Mouse (Mus musculus): ENCODE results near the gene Sec63. TPM values are rescaled to one million over a fixed set of nuclear protein-coding genes. Genes with fewer than 3 reads are reported as not detected.
A peak's percentile ranks its signal among the peaks of the same experiment; 100 is the strongest.

Gene Sec63
- polyA plus RNA-seq (2016; fragmentation: Nextera tagmentation; extraction: Ambion mirVana): 13.1 TPM in 2 replicates

- H3K9ac ChIP-seq: peak within 1 kb of the TSS; percentile 93
- under 1% methylated on average over 47 of the region's 81 CpGs for WGBS (ENCODE audit: insufficient replicate concordance)
- H3K27me3 ChIP-seq (replicated peaks): no peaks in the 10 kb centered on the region
- H3K36me3 ChIP-seq: no peaks in the 10 kb centered on the region
- peak within 1 kb of the TSS; percentile 82 for H3K4me2 ChIP-seq
- peak within 1 kb of the TSS; percentile 98 for H3K4me3 ChIP-seq
- no peaks in the 10 kb centered on the region for H3K9me3 ChIP-seq (replicated peaks)
- H3K27ac ChIP-seq: peak within 1 kb of the TSS; percentile 82
- peaks cover 45% of the 10 kb centered on the region for H3K4me1 ChIP-seq
- ATAC-seq: peak; percentile 94
Measured at GRCm38 (mm10) chr10:42760999-42761900, at the start of gene Sec63. Gene Sec63 (plus strand): TSS chr10:42761496.

GRCm38 (mm10) chr10:42714676-42715075 lies 46.6 kb upstream of the Sec63 start:
- WGBS (ENCODE audit: insufficient replicate concordance): 23% methylated on average over 9 of the region's 9 CpGs
- H3K9me3 ChIP-seq (replicated peaks): no peaks in the 10 kb centered on the region
- no peak overlapping the region for H3K9ac ChIP-seq
- no peak for ATAC-seq
- no peak overlapping the region for H3K4me2 ChIP-seq
- peaks cover 45% of the 10 kb centered on the region for H3K27me3 ChIP-seq (replicated peaks)
- no peaks in the 10 kb centered on the region for H3K36me3 ChIP-seq
- H3K4me3 ChIP-seq: no peak overlapping the region
- peaks cover 6% of the 10 kb centered on the region for H3K4me1 ChIP-seq
- no peak overlapping the region for H3K27ac ChIP-seq

GRCm38 (mm10) chr10:42715366-42716035 lies 45.8 kb upstream of the Sec63 start:
- Histone ChIP-seq H3K27ac (no peak overlapping the region), H3K4me3 (0 out of 2 replicates have a peak overlapping the region, but pooled peaks have one; percentile 9), H3K4me1 (peaks cover 6% of the 10 kb centered on the region), H3K4me2 (peak overlapping the region; percentile 41), H3K36me3 (no peaks in the 10 kb centered on the region), H3K9ac (no peak overlapping the region), H3K27me3 (replicated peaks) (peaks cover 45% of the 10 kb centered on the region), H3K9me3 (replicated peaks) (no peaks in the 10 kb centered on the region)
- WGBS (ENCODE audit: insufficient replicate concordance): 24% methylated on average over 19 of the region's 19 CpGs
- ATAC-seq: no peak

GRCm38 (mm10) chr10:42722116-42722515 lies 39.2 kb upstream of the Sec63 start:
- Histone ChIP-seq H3K4me1 (no peaks in the 10 kb centered on the region), H3K9me3 (replicated peaks) (no peaks in the 10 kb centered on the region), H3K27me3 (replicated peaks) (peaks cover 11% of the 10 kb centered on the region), H3K4me2 (no peak overlapping the region), H3K4me3 (no peak overlapping the region), H3K36me3 (no peaks in the 10 kb centered on the region), H3K9ac (no peak overlapping the region), H3K27ac (no peak overlapping the region)
- 72% methylated on average over 5 of the region's 5 CpGs for WGBS (ENCODE audit: insufficient replicate concordance)
- ATAC-seq: no peak

- Histone ChIP-seq H3K27ac (no peak overlapping the region), H3K27me3 (replicated peaks) (0 out of 2 replicates have a peak, but pooled peaks cover 9% of the 10 kb centered on the region), H3K36me3 (no peaks in the 10 kb centered on the region), H3K9ac (no peak overlapping the region), H3K9me3 (replicated peaks) (no peaks in the 10 kb centered on the region), H3K4me3 (no peak overlapping the region), H3K4me1 (no peaks in the 10 kb centered on the region), H3K4me2 (no peak overlapping the region)
- 71% methylated on average over 13 of the region's 13 CpGs for WGBS (ENCODE audit: insufficient replicate concordance)
- ATAC-seq: no peak
Measured at GRCm38 (mm10) chr10:42723275-42724232, 37.7 kb upstream of the Sec63 start.

- Histone ChIP-seq H3K36me3 (no peaks in the 10 kb centered on the region), H3K27me3 (replicated peaks) (0 out of 2 replicates have a peak, but pooled peaks cover 7% of the 10 kb centered on the region), H3K4me2 (no peak overlapping the region), H3K4me1 (no peaks in the 10 kb centered on the region), H3K9me3 (replicated peaks) (no peaks in the 10 kb centered on the region), H3K27ac (no peak overlapping the region), H3K9ac (no peak overlapping the region), H3K4me3 (no peak overlapping the region)
- ATAC-seq: no peak
- 68% methylated on average over 2 of the region's 2 CpGs for WGBS (ENCODE audit: insufficient replicate concordance)
Measured at GRCm38 (mm10) chr10:42729607-42730006, 31.7 kb upstream of the Sec63 start.

GRCm38 (mm10) chr10:42734546-42735060 lies 26.7 kb upstream of the Sec63 start:
- no peak overlapping the region for H3K4me2 ChIP-seq
- no peaks in the 10 kb centered on the region for H3K36me3 ChIP-seq
- no peaks in the 10 kb centered on the region for H3K27me3 ChIP-seq (replicated peaks)
- H3K4me3 ChIP-seq: no peak overlapping the region
- H3K4me1 ChIP-seq: no peaks in the 10 kb centered on the region
- H3K9ac ChIP-seq: no peak overlapping the region
- 48% methylated on average over 5 of the region's 5 CpGs for WGBS (ENCODE audit: insufficient replicate concordance)
- H3K27ac ChIP-seq: no peak overlapping the region
- H3K9me3 ChIP-seq (replicated peaks): no peaks in the 10 kb centered on the region
- ATAC-seq: no peak

GRCm38 (mm10) chr10:42751813-42752212 lies 9.5 kb upstream of the Sec63 start:
- H3K36me3 ChIP-seq: no peaks in the 10 kb centered on the region
- no peak overlapping the region for H3K4me3 ChIP-seq
- 58% methylated on average over 10 of the region's 10 CpGs for WGBS (ENCODE audit: insufficient replicate concordance)
- no peak overlapping the region for H3K27ac ChIP-seq
- no peaks in the 10 kb centered on the region for H3K4me1 ChIP-seq
- peaks cover 5% of the 10 kb centered on the region; the same call in 1 of the 2 replicates for H3K27me3 ChIP-seq (replicated peaks)
- no peak overlapping the region for H3K4me2 ChIP-seq
- no peaks in the 10 kb centered on the region for H3K9me3 ChIP-seq (replicated peaks)
- ATAC-seq: no peak
- H3K9ac ChIP-seq: no peak overlapping the region

- no peaks in the 10 kb centered on the region for H3K4me1 ChIP-seq
- no peak overlapping the region for H3K27ac ChIP-seq
- H3K9me3 ChIP-seq (replicated peaks): no peaks in the 10 kb centered on the region
- ATAC-seq: no peak
- no peak overlapping the region for H3K9ac ChIP-seq
- no peaks in the 10 kb centered on the region for H3K36me3 ChIP-seq
- peaks cover 5% of the 10 kb centered on the region; the same call in 1 of the 2 replicates for H3K27me3 ChIP-seq (replicated peaks)
- WGBS (ENCODE audit: insufficient replicate concordance): 55% methylated on average over 2 of the region's 2 CpGs
- no peak overlapping the region for H3K4me2 ChIP-seq
- no peak overlapping the region for H3K4me3 ChIP-seq
Measured at GRCm38 (mm10) chr10:42754341-42754740, 7.0 kb upstream of the Sec63 start.

GRCm38 (mm10) chr10:42759741-42760140 lies 1.6 kb upstream of the Sec63 start:
- no peak overlapping the region for H3K27ac ChIP-seq

GRCm38 (mm10) chr10:42760329-42760728 lies 967 bp upstream of the Sec63 start:
- peaks cover 5% of the 10 kb centered on the region; the same call in 1 of the 2 replicates for H3K27me3 ChIP-seq (replicated peaks)
- H3K36me3 ChIP-seq: no peaks in the 10 kb centered on the region
- H3K9ac ChIP-seq: no peak overlapping the region
- H3K4me3 ChIP-seq: peak overlapping the region; percentile 98; the same call in 1 of the 2 replicates
- peaks cover 40% of the 10 kb centered on the region for H3K4me1 ChIP-seq
- no peaks in the 10 kb centered on the region for H3K9me3 ChIP-seq (replicated peaks)
- H3K4me2 ChIP-seq: peak overlapping the region; percentile 82
- no peak overlapping the region for H3K27ac ChIP-seq
- 51% methylated on average over 8 of the region's 8 CpGs for WGBS (ENCODE audit: insufficient replicate concordance)
- no peak for ATAC-seq

More at GRCm38 (mm10) chr10:42759741-42760140, 1.6 kb upstream of the Sec63 start:
- Histone ChIP-seq H3K9ac (no peak overlapping the region), H3K4me1 (peaks cover 34% of the 10 kb centered on the region), H3K36me3 (no peaks in the 10 kb centered on the region), H3K4me3 (no peak overlapping the region), H3K4me2 (no peak overlapping the region), H3K27me3 (replicated peaks) (peaks cover 5% of the 10 kb centered on the region; the same call in 1 of the 2 replicates), H3K9me3 (replicated peaks) (no peaks in the 10 kb centered on the region)
- WGBS (ENCODE audit: insufficient replicate concordance): 83% methylated on average over 4 of the region's 4 CpGs
- no peak for ATAC-seq

Measured in liver, embryonic 12.5 days (tissue).